Mouse (Mus musculus): ENCODE data around the gene Idnk. TPM values are rescaled to one million over a fixed set of nuclear protein-coding genes. Genes with fewer than 3 reads are reported as not detected.

Idnk gene
- polyA plus RNA-seq (2012; rRNA removed; ENCODE audit: low replicate concordance): 26.6 and 33.8 TPM in 2 replicates

GRCm38 (mm10) chr13:58157447-58158098 is at the start of gene Idnk:
Gene Idnk, plus strand, starts transcription at chr13:58157649.

GRCm38 (mm10) chr13:58113061-58113900 is 44.2 kb upstream of the Idnk start, which contains the start of gene Klhl3:
Gene Klhl3, minus strand, starts transcription at chr13:58113592.

GRCm38 (mm10) chr13:58128396-58128767 is 29.1 kb upstream of the Idnk start, which contains the start of gene Hnrnpa0:
Gene Hnrnpa0, minus strand, starts transcription at chr13:58128556.

Other genes starting within 250 kb of the Idnk start
- gene Spock1, start 249.3 kb upstream of the Idnk start, polyA plus RNA-seq (2012; rRNA removed; ENCODE audit: low replicate concordance): 0.11 and 0.13 TPM in 2 replicates
- gene Klhl3, start 44.1 kb upstream of the Idnk start, polyA plus RNA-seq (2012; rRNA removed; ENCODE audit: low replicate concordance): 2.2 and 2.3 TPM in 2 replicates
- gene Hnrnpa0, start 29.1 kb upstream of the Idnk start, polyA plus RNA-seq (2012; rRNA removed; ENCODE audit: low replicate concordance): 25.0 and 104 TPM in 2 replicates
- 160 and 177 TPM in 2 replicates for gene Ubqln1, start 58.0 kb downstream of the Idnk start, polyA plus RNA-seq (2012; rRNA removed; ENCODE audit: low replicate concordance)
- 7.1 and 8.5 TPM in 2 replicates for gene Gkap1, start 118.0 kb downstream of the Idnk start, polyA plus RNA-seq (2012; rRNA removed; ENCODE audit: low replicate concordance)
- 0.23 and 0.44 TPM in 2 replicates for gene Kif27, start 201.5 kb downstream of the Idnk start, polyA plus RNA-seq (2012; rRNA removed; ENCODE audit: low replicate concordance)
- gene 2210016F16Rik, start 227.6 kb downstream of the Idnk start, polyA plus RNA-seq (2012; rRNA removed; ENCODE audit: low replicate concordance): 29.7 and 30.2 TPM in 2 replicates
- gene Rmi1, start 244.6 kb downstream of the Idnk start, polyA plus RNA-seq (2012; rRNA removed; ENCODE audit: low replicate concordance): 9.2 and 9.6 TPM in 2 replicates
- gene Hnrnpk, start 245.7 kb downstream of the Idnk start, polyA plus RNA-seq (2012; rRNA removed; ENCODE audit: low replicate concordance): 208 and 328 TPM in 2 replicates